In the genomic region with DNA sequence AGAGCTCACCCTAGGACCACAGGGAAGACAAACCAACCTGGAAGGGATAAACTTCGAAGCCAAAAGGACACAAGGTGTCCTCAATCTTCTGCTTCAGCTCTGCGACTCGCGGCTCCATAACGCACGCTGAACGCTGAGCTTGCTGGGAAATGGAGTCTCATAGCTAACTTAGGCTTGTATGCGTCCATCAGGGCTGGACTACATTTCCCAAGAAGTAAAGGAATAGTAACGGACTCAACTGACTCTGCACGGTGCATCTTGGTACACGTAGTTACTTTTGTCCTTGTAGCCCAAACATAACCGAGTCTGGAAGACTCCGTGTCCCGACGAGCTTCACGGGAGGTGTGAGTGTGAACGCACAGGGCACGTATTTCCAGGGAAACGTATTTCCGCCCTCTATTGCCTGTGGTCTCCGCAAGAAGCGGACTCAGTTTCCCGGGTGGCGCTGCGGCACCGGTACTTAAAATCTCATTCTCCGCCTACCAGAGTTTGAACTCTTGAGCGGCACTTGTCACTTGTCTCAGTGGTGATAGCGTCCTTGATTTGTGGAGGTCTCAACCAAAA, we compare ENCODE assay signal across 8 mouse cellular contexts. TPM values are rescaled to one million over a fixed set of nuclear protein-coding genes. Genes with fewer than 3 reads are reported as not detected.
DNase-seq lines count a peak whose midpoint lies in the region; ATAC-seq lines count a peak whose summit lies in the region.

Gene Mmachc (minus strand): TSS at position 206 of the 564 bp plus-strand sequence.
Gene Ccdc163 (plus strand): TSS at position 309 of the 564 bp plus-strand sequence.

- WGBS in hindbrain, embryonic 14.5 days = under 1% methylated on average over 29 of the region's 29 CpGs

- H3K36me3 ChIP-seq in hindbrain, embryonic 14.5 days (replicated peaks; ENCODE audit: control insufficient read depth, insufficient read depth) = peaks cover 5% of the 10 kb centered on the region; the same call in 1 of the 2 replicates

- DNase-seq in R1 (ENCODE audit: low read depth, low spot score) = peak; percentile 100
- DNase-seq in cerebellum, postnatal 25 days = peak; percentile 87 to 91
- peak; percentile 78 to 89 for DNase-seq in frontal cortex, postnatal 25 days (ENCODE audit: low spot score in 2 of 2)
- peak; percentile 94 for DNase-seq in hindbrain, embryonic 14.5 days (ENCODE audit: low spot score)
- peak; percentile 90 to 94 for DNase-seq in layer of hippocampus, postnatal 36 days
- peak; percentile 98 for DNase-seq in lung, postnatal 36 days
- peak; percentile 99 for DNase-seq in retina, postnatal 1 day
- DNase-seq in urinary bladder, adult 18-20 months (ENCODE audit: low spot score in 2 of 2) = peak; percentile 53 to 90

- peak within 1 kb of the TSS; percentile 64 for H3K9ac ChIP-seq in hindbrain, embryonic 14.5 days

- H3K9me3 ChIP-seq in hindbrain, embryonic 14.5 days (ENCODE audit: control insufficient read depth, low read length) = no peaks in the 10 kb centered on the region

- H3K27ac ChIP-seq in hindbrain, embryonic 14.5 days = no peak within 1 kb of the TSS

- peak within 1 kb of the TSS; percentile 53 for H3K4me3 ChIP-seq in hindbrain, embryonic 14.5 days (replicated peaks; ENCODE audit: low read length)

- H3K4me1 ChIP-seq in hindbrain, embryonic 14.5 days (replicated peaks; ENCODE audit: control insufficient read depth, insufficient read depth, low read length) = peaks cover 8% of the 10 kb centered on the region; the same call in 1 of the 2 replicates

- H3K27me3 ChIP-seq in hindbrain, embryonic 14.5 days (ENCODE audit: control insufficient read depth, insufficient read depth, low read length) = no peaks in the 10 kb centered on the region

- peak within 1 kb of the TSS; percentile 75 for H3K4me2 ChIP-seq in hindbrain, embryonic 14.5 days (replicated peaks)

- peak; percentile 99 for ATAC-seq in hindbrain, embryonic 14.5 days (ENCODE audit: low FRiP score)

RNA-seq across cellular contexts. Expression of gene Mmachc, which starts in this region (rescaled TPM):
- 11.0 and 14.8 TPM in 2 replicates for polyA plus RNA-seq in hindbrain, embryonic 14.5 days (2014; fragmentation: Nextera tagmentation; extraction: Ambion mirVana)
- total RNA-seq in layer of hippocampus, postnatal 36 days (2021) = 10 to 100 TPM; 16.1 to 18.3 TPM

RNA-seq across cellular contexts. Expression of gene Ccdc163, which starts in this region (rescaled TPM):
- polyA plus RNA-seq in hindbrain, embryonic 14.5 days (2014; fragmentation: Nextera tagmentation; extraction: Ambion mirVana) = 11.3 and 11.5 TPM in 2 replicates
- 1 to 10 TPM; 2.8 to 5.3 TPM for total RNA-seq in layer of hippocampus, postnatal 36 days (2021)
